8 mouse cellular contexts compared by ENCODE assay signal in the genomic region with DNA sequence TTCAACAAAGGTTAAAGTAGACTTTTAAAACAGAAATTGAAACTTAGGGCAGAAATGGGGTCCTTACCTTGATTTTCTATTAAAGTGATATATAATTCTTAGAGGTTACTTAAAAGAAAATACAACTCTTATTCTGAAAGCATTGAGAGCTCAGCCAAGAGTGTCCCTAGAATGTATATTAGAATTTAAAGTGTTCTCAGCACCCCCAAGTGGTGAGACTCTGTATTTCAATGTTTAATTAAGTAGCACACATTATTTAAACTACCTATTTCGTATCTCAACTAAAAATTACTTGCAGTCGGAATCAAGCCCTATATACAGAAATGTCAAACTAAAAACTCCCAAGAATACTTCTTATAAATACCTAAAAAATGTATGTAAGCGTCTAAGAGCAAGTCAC. TPM values are rescaled to one million over a fixed set of nuclear protein-coding genes. Genes with fewer than 3 reads are reported as not detected.
DNase-seq lines count a peak whose midpoint lies in the region; ATAC-seq lines count a peak whose summit lies in the region.
"Had no signal": no experiment of that assay in that cellular context is flagged by ENCODE, and none has a peak within 500 bp of the region (broad histone marks: within the 10 kb centered on the region; RNA-seq: fewer than 3 reads in every experiment).

No protein-coding gene starts in this region.

- no peaks in the 10 kb centered on the region for H3K4me1 ChIP-seq in kidney, embryonic 14.5 days (ENCODE audit: control insufficient read depth, insufficient read depth, low read length)
- H3K4me1 ChIP-seq in kidney, embryonic 15.5 days: no peaks in the 10 kb centered on the region
- no peaks in the 10 kb centered on the region for H3K4me1 ChIP-seq in forebrain, embryonic 14.5 days (ENCODE audit: control insufficient read depth, insufficient read depth, low read length)
- H3K4me1 ChIP-seq: limb, embryonic 15.5 days had no signal

- no peaks in the 10 kb centered on the region for H3K9me3 ChIP-seq in kidney, embryonic 14.5 days (ENCODE audit: control insufficient read depth, low read length)
- H3K9me3 ChIP-seq in kidney, embryonic 15.5 days (replicated peaks): no peaks in the 10 kb centered on the region
- H3K9me3 ChIP-seq in forebrain, embryonic 14.5 days (replicated peaks; ENCODE audit: control insufficient read depth, low read length): no peaks in the 10 kb centered on the region
- H3K9me3 ChIP-seq: limb, embryonic 15.5 days had no signal

- ATAC-seq in kidney, embryonic 14.5 days (ENCODE audit: low FRiP score, low TSS enrichment): peak; percentile 43; the same call in 1 of the 2 replicates
- ATAC-seq in kidney, embryonic 15.5 days (replicated peaks; ENCODE audit: low FRiP score): no peak
- ATAC-seq in forebrain, embryonic 14.5 days: peak; percentile 67
- peak; percentile 86; the same call in 1 of the 2 replicates for ATAC-seq in neutrophil, adult 5-6 weeks (ENCODE audit: extremely low read depth, insufficient number of reproducible peaks, low FRiP score, poor library complexity, severe bottlenecking)

- DNase-seq in CD4-positive helper T cell, adult 2 months (ENCODE audit: low read depth, low spot score): peak; percentile 59
- peak; percentile 74 for DNase-seq in MN1 (ENCODE audit: low spot score)
- peak; percentile 90 for DNase-seq in forebrain, embryonic 14.5 days (ENCODE audit: low spot score)
- DNase-seq in urinary bladder, adult 2 months (ENCODE audit: low spot score): no peak

- H3K27ac ChIP-seq in kidney, embryonic 14.5 days (ENCODE audit: low read depth, low read length): no peak overlapping the region
- no peak overlapping the region for H3K27ac ChIP-seq in kidney, embryonic 15.5 days
- H3K27ac ChIP-seq in forebrain, embryonic 14.5 days (ENCODE audit: low read depth, low read length): no peak overlapping the region
- H3K27ac ChIP-seq: limb, embryonic 15.5 days had no signal

- no peaks in the 10 kb centered on the region for H3K27me3 ChIP-seq in kidney, embryonic 14.5 days (ENCODE audit: control insufficient read depth, insufficient read depth, low read length)
- no peaks in the 10 kb centered on the region for H3K27me3 ChIP-seq in kidney, embryonic 15.5 days
- H3K27me3 ChIP-seq in forebrain, embryonic 14.5 days (replicated peaks; ENCODE audit: control insufficient read depth, insufficient read depth, low read length): no peaks in the 10 kb centered on the region
- H3K27me3 ChIP-seq: limb, embryonic 15.5 days had no signal

- H3K9ac ChIP-seq in kidney, embryonic 14.5 days (ENCODE audit: low read depth, low read length): no peak overlapping the region
- no peak overlapping the region for H3K9ac ChIP-seq in kidney, embryonic 15.5 days
- H3K9ac ChIP-seq in forebrain, embryonic 14.5 days (ENCODE audit: low read length): no peak overlapping the region
- H3K9ac ChIP-seq: limb, embryonic 15.5 days had no signal

- WGBS in kidney, embryonic 14.5 days: 52% methylated on average over 3 of the region's 3 CpGs
- 59% methylated on average over 3 of the region's 3 CpGs for WGBS in kidney, embryonic 15.5 days
- WGBS in forebrain, embryonic 14.5 days: 45% methylated on average over 3 of the region's 3 CpGs

- H3K36me3 ChIP-seq in kidney, embryonic 14.5 days (ENCODE audit: control insufficient read depth, insufficient read depth, low read length): peaks cover 26% of the 10 kb centered on the region; the same call in 1 of the 2 replicates
- peaks cover 53% of the 10 kb centered on the region for H3K36me3 ChIP-seq in kidney, embryonic 15.5 days
- H3K36me3 ChIP-seq in forebrain, embryonic 14.5 days (ENCODE audit: control insufficient read depth, insufficient read depth, low read length): peaks cover 30% of the 10 kb centered on the region; the same call in 1 of the 2 replicates

- no peak overlapping the region for H3K4me3 ChIP-seq in kidney, embryonic 14.5 days (ENCODE audit: low read length)
- no peak overlapping the region for H3K4me3 ChIP-seq in kidney, embryonic 15.5 days (replicated peaks)
- no peak overlapping the region for H3K4me3 ChIP-seq in forebrain, embryonic 14.5 days (ENCODE audit: low read depth, low read length)
- H3K4me3 ChIP-seq: limb, embryonic 15.5 days had no signal

- no peak overlapping the region for H3K4me2 ChIP-seq in kidney, embryonic 14.5 days (replicated peaks; ENCODE audit: low read depth, low read length)
- no peak overlapping the region for H3K4me2 ChIP-seq in kidney, embryonic 15.5 days
- H3K4me2 ChIP-seq in forebrain, embryonic 14.5 days (ENCODE audit: low read length): no peak overlapping the region
- H3K4me2 ChIP-seq: limb, embryonic 15.5 days had no signal

RNA-seq across cellular contexts. Expression of a gene that starts 57.8 kb away (rescaled TPM):
- 11.3 and 12.4 TPM in 2 replicates for polyA plus RNA-seq in kidney, embryonic 14.5 days (2014; fragmentation: Nextera tagmentation; extraction: Ambion mirVana)
- 9.1 and 9.3 TPM in 2 replicates for polyA plus RNA-seq in kidney, embryonic 15.5 days (2015; fragmentation: Nextera tagmentation; extraction: Ambion mirVana)
- polyA plus RNA-seq in forebrain, embryonic 14.5 days (2014; fragmentation: Nextera tagmentation; extraction: Ambion mirVana): 5.2 and 8.3 TPM in 2 replicates
- 130 and 143 TPM in 2 replicates for total RNA-seq in neutrophil, adult 5-6 weeks (2017)
- polyA plus RNA-seq in urinary bladder, adult 2 months (2012; rRNA removed): 21.2 and 24.0 TPM in 2 replicates
